Mouse (Mus musculus) adipocyte (in vitro differentiated cells): ENCODE results near the gene Polr2i.
A peak's percentile ranks its signal among the peaks of the same experiment; 100 is the strongest.
"Not testable (repeated sequence)": the region's sequence is repeated elsewhere in the genome, so short reads cannot be mapped to it uniquely, and the experiment has no call there.

Experiments used
- DNase-seq: peaks from one replicate; pipeline ENCODE4 v3.0.0-alpha.2; 2016; ENCODE audit warnings: low spot score

Polr2i gene

DNA sequence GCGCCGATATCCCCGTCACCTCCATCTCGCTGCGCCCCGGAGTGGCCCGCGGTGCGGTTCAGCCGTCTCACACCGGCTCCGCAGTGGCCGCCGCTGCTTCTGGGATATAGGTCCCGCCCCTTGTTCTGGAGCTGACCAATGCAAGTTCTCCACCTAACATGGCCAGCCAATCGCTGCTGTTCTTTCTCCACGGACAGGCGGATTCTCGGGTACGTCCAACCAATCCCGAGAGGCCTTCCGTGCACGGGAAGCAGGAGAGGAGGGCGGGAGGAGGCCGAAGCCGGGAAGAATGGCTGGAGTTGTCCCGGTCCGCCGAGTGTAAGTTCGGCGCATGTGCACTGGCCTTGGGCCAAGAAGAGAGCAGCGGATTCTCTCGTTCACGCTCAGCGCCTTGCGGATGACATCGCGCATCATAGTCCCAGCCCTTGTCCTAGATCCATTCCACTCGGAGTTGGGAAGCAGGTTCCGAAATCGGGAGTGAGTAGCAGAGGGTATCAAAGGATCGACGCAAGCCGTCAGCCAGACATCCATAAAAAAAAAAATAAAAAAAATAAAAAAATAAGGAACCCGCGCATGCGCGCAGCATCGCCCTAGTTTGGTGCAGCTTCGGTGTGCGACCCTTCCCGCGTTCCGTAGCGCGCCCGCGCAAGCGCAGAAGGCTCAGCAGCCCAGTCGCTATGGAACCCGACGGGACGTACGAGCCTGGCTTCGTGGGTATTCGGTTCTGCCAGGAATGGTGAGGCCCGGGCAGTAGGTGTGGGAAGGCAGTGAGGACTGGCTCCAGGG, at the start of gene Polr2i, which contains the start of gene Tbcb:
TSS of gene Polr2i (plus strand) at position 280 of the 786 bp plus-strand sequence.
TSS of gene Tbcb (minus strand) at position 604 of the 786 bp plus-strand sequence.
- peak; percentile 98 for DNase-seq

- not testable (repeated sequence) for DNase-seq
Observed at GRCm38 (mm10) chr7:30183189-30183588, 48.6 kb upstream of the Polr2i start.

GRCm38 (mm10) chr7:30183879-30184289, 47.9 kb upstream of the Polr2i start, which contains the start of gene Cox7a1:
Gene Cox7a1, plus strand, starts transcription at chr7:30184144.
- DNase-seq = peak; percentile 70

DNA sequence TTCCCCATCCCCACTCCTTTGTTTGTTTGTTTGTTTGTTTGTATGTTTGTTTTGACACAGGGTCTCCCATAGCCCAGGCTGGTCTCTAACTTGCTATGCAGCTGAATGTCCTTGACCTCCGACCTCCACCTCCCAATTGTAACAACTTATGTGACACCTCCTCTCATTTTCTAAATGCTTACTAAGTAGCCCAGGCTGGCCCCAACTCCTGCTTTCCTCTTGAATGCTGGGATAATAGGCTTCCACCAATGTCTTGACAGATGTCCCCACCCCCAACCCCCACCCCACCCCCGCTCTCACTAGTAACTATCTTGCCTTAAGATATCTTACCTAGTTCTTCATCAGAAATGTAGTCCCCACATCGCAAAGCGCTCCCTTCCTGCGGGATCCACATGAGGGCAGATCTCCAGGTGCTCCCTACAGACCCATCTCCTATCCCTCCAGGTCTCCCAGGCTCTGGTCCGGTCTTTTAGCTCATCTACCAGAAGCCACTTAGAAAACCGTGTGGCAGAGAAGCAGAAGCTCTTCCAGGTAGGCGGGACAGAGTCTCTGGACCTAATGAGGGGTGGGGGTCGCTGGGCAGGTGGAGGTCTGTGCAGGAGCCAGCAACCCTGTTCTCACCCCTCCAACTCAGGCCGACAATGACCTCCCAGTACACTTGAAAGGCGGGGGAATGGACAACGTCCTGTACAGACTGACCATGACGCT, 47.0 kb upstream of the Polr2i start:
- DNase-seq = no peak

DNA sequence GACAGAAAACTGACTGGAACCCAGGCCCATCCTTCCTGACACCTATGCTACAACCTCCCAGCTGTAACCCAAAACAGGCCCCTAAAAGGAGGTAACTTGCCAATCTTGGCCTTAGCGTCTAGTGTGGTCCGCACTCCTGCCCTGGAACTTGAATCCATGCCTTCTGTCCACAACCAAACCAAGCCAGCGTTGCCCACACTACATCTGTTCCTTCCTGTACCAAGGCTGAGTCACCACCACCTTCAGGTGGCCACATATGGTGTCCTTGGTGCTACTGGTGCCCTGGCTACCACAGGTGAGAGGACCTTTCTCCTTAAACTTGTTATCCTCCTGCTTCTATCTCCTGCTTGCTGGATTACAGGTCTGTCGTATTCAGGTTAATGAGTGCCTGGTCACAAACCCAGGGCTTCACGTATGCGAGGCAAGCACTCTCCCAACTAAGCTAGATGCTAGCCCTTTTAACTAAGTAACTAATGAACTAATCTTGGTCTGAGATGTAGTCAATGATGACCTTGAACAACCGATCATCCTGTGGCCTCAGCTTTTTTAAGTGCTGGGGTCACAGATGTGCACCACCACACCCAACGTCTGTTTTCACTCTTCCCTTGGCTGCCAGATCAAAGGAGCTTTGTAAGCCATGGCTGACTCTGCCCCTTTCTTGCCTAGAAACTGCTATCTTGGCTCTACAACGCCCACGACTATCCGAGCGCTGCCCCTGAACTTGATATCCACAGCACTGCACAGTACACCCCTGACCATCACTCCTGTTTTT, 43.2 kb upstream of the Polr2i start:
- DNase-seq = no peak

DNA sequence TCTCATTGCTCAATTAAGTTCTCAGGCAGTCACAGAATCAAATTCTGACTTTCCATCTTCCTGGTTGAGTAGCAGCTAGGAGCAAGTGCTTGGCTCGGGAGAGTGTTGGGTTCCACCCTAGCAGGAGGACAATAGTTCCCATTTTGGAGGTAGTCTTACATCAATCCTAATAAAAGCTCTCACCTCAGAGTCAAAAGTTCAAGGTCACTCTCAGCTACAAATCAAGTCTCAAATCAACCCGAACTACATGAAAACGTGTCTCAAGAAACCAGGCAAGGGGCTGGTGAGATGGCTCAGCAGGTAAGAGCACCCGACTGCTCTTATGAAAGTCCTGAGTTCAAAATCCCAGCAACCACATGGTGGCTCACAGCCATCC, 42.6 kb upstream of the Polr2i start:
- DNase-seq = no peak

- no peak for DNase-seq
Observed at GRCm38 (mm10) chr7:30192088-30192487, 39.7 kb upstream of the Polr2i start.

DNA sequence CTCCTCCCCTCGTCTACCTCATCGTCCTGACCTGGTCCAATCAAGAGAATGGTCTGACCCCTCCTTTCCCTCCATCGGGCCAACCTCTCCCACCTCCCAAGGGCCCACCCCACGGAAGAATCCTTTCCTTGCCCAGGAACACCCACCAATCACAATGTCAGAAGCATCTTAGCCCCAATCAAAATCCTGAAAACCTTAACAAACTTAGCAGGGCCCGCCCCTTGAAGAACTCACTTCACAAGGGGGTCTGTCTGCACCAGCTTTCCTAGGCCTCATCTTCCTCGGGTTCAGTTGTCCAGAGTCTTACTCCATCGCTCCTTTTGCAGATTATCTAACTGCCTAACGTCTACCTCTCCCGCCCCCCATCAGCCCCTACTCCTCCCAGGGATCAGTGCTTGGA, 38.7 kb upstream of the Polr2i start:
- no peak for DNase-seq

DNA sequence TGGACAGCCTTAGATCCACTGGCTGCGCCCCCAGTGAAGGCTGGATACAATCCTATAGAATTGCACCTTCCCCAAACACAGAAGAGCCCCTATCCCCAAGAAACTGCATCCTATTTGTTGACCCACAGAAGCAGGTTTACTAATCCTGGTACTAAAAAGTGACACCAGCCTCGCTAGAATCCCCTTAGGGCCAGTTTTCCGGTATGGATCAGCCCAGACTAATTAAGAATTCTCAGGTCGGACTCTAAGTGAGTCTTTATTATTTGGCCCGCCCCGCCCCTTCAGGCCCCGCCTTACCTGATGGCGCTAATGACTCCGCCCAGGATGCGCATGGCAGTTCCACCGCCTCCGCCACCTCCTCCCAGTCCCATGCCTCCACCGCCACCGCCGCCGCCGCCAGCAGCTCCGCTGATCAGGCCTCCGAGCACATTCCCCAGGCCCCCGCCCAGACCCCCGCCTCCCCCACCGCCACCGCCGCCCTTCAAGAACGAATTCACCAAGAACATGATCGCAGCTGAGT, 38.1 kb upstream of the Polr2i start:
- peak; percentile 72 for DNase-seq

- DNase-seq = peak; percentile 55
Observed at GRCm38 (mm10) chr7:30194101-30194831, 37.5 kb upstream of the Polr2i start.

DNA sequence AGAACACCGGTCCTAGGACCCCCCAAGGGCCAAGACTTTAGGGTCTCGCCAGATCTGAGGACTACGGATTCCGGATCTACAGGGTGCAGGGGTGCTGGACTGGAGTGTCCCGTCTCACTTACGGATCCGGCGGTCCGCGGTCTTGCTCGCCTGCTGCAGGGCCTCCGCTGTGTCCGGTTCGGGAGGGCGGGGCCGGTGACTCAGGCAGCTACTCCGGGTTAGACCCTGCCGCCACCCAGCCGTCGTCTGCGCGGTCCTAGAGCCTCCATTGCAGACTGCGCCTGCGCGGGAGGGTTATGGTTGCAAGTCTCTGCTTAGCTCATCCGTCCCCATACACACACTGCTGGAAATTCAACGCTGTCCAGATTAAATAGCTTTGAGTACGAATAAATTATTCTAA, 36.9 kb upstream of the Polr2i start:
- peak; percentile 94 for DNase-seq

GRCm38 (mm10) chr7:30195461-30195860, 36.3 kb upstream of the Polr2i start:
- DNase-seq = no peak

DNA sequence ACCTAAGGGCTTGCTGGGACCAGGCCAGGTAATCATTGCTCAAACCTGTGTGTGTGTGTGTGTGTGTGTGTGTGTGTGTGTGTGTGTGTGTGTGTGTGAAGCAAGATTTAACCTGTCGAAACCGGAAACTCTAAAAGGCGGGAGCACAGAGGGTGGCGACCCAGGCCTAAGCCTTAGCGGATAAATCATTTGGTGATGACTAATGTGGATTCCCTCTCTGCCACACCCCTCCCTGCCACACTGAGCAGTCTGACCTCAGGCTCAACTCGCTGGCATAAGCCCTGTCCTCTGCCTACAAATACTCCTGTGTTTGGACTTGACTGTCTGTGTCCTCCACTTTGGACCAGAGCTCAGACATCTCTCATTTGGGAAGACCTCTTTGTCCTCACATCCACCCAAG, 35.6 kb upstream of the Polr2i start:
- DNase-seq = peak; percentile 23

DNA sequence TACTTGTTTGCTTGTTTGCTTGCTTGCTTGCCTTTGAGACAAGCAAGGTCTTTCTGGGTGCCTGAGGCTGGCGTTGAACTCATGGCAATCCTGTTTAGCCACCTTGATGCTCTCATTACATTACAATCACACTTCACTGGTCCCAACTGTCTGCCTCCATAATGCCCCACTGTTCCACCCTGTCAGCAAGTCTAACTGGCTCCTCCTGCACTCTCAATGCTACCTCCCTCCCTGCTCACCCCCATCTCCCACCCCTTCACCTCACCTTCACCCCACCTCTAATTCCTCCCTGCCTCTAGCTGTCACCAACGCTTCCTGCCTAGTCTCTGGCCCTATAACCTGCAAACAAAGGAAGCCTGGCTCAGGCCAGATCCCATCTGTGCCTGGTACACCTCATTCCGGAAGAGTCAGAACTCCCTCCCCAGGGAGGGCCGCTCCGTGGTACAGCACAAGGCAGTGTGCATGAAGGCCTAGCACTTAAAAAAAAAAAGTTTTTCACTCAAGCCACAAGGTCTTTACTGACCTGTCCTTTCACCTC, 34.1 kb upstream of the Polr2i start:
- DNase-seq = no peak

- DNase-seq = peak; percentile 84
Observed at GRCm38 (mm10) chr7:30198481-30198971, 33.2 kb upstream of the Polr2i start, which contains the start of gene Capns1. Gene Capns1, minus strand, starts transcription at chr7:30198811.

DNA sequence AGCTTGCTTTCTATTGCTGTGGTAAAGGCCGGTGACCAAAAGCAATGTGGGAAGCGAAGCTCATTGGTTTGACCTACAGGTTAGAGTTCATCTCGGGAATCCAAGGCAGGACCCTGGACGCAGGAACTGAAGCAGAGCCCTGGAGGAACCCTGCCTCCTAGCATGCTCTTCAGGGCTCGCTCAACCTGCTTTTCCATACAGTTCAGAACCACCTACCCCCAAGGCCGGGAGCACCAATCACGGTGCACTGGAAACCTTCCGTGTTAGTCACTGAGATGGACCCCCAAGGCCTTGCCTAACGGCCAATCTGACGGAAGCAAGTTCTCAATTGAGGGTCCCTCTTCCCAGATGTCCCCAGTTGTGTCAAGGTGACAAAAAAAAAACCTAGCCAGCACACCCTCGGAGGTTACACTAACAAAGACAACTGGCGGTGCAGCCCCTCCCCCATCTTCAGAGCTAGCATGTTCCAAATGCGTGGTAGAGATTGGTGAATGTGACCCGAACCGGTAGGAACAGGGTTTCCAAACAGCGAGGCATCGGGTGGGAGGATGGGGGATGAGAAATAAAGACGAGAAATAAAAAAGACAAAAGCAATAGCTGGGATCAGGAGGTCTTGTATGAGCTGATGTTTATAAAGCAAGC, 32.1 kb upstream of the Polr2i start:
- DNase-seq = no peak

DNA sequence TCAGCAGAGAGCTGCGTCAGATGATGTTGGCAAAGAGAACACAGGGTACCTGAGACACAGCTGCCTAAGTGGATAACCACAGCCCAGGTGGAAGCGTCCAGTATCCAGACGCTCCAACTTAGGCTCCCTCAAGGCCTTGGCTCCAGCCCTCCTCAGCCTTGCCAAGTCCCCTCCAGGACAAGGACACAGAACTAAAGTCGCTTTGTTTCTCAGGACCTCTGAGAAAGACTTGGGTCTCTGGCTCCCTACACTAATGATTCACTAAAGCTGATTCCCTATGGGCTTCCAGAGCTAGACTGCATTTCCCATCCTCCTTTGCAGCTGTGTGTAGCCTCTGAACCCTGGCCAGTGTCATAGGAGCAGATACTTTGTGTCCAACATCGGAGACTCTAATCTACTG, 31.5 kb upstream of the Polr2i start:
- DNase-seq = no peak

DNA sequence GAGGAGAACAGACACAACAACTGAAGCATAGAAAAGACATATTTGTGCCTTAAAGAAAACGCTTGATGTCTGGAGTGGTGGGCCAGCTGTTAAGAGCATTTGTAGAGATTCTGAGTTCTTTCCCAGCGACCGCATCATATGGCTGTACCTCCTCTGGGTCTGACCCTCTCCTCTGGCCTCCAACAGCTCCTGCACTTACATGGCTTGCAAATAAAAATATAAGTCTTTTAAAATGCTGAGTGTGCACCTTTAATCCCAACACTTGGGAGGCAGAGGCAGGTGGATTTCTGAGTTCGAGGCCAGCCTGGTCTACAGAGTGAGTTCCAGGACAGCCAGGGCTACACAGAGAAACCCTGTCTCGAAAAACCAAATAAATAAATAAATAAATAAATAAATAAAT, 31.1 kb upstream of the Polr2i start:
- DNase-seq = not testable (repeated sequence)

- peak; percentile 77 for DNase-seq
Observed at GRCm38 (mm10) chr7:30202895-30203690, 28.7 kb upstream of the Polr2i start.

DNA sequence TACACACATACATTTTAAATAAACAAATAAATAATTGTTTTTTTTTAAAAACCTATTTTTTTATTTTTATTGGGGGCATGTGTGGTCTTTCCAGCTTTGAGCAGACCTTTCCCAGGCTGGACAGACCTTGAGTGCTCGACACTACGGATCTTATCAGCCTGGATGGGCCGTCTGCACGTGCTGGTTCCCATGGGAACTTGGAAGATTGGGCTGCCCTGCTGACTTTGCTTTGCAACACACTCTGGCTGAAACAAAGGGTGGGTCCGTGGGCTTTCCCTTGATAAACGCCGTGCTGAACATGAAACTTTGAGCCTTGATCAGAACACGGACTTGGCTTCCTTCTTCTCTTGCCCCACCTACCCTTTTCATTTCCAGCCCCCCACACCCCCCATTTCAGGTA, 27.4 kb upstream of the Polr2i start:
- no peak for DNase-seq
